Mouse (Mus musculus) B cell, adult 67 days (primary cell): ENCODE measurements around the gene Crygd. TPM values are rescaled to one million over a fixed set of nuclear protein-coding genes. Genes with fewer than 3 reads are reported as not detected.

ENCODE experiments used
- total RNA-seq, 2 experiments: library from RNA; stranded (reverse); gene quantifications; 4 replicates each; pipeline ENCODE4 v1.2.4; 2023

Gene Crygd
- not detected for total RNA-seq

GRCm38 (mm10) chr1:65063352-65063751, at the start of gene Crygd:
TSS of gene Crygd (minus strand) at chr1:65063452.

DNA sequence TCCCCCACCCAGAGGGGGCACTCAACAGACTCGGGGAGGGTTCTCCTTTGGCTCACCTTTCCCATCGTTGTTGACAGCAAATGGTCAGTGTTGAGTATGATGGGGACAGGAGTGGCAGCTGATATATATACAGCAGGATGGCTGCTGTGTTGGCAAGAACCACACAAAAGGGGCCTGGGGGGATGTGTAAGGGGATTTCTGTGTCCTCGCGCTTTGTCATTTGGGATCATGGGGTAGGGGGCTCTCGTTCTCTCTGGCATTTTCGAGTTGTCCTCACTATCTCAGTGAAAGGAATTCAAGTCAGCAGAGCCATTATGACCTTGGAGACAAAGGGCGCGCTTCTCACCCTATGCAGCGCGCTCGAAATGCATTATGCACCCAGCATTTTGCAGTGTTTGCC, 40.0 kb upstream of the Crygd start, which contains the start of gene Cryga:
Gene Cryga, minus strand, starts transcription at position 101 of the 400 bp plus-strand sequence.

DNA sequence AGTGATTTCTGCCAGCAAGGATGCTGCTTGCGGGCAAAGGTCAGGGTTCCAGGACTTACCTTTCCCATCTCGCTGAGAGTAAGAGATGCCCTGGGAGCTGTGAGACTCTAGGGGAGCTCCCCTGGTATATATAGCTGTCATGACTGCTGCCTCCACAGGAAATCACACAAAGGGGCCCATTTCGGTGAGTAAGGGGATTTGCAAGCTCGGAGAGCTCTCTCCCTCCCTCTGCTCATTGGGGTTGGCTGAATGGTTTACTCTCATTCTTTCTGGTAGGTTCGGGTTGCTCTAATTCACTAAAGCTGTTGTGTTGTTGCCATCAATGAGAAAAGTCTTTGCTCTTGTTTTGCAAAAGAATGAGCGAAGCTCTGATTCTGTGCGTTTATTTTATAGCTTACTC, 18.9 kb upstream of the Crygd start, which contains the start of gene Crygb:
Gene Crygb, minus strand, starts transcription at position 101 of the 400 bp plus-strand sequence.

GRCm38 (mm10) chr1:65073589-65073988, 10.3 kb upstream of the Crygd start, which contains the start of gene Crygc:
TSS of gene Crygc (minus strand) at chr1:65073689.

DNA sequence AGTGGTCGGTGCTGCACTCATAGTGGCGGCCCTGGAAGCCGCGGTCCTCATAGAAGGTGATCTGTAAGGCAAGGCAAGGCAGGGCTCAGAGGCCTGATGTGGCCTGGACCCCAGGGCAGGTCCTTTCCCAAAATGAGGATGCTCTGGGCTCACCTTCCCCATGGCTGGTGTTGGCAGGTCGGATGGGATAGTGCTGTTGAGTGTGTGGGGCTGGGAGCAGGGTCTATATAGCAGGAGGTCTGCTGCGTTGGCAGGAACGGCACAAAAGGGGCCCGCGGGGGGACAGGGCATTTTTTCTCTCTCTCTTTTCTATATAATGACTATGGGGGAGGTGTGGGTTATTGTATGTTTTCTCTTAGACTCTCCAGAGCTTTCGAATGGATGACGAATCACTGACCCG, 12.3 kb downstream of the Crygd start, which contains the start of gene Cryge:
Gene Cryge, minus strand, starts transcription at position 198 of the 400 bp plus-strand sequence.

GRCm38 (mm10) chr1:65032641-65033040, 30.6 kb downstream of the Crygd start, which contains the start of gene Akr1cl:
TSS of gene Akr1cl (minus strand) at chr1:65032759.

Other genes with a start within 250 kb of the Crygd start
- 100 to 1,000 TPM in 1 of 2 experiments, 10 to 100 TPM in 1; 96.6 to 102 TPM for gene Plekhm3, start 106.6 kb downstream of the Crygd start, total RNA-seq
- not detected for gene Akr1cl, start 30.7 kb downstream of the Crygd start, total RNA-seq
- gene Cryge, start 12.3 kb downstream of the Crygd start, total RNA-seq: not detected
- gene Crygc, start 10.2 kb upstream of the Crygd start, total RNA-seq: not detected
- gene Crygb, start 18.8 kb upstream of the Crygd start, total RNA-seq: not detected
- not detected for gene Cryga, start 39.9 kb upstream of the Crygd start, total RNA-seq
- gene Gm28845, start 56.1 kb upstream of the Crygd start, total RNA-seq: not detected
- not detected for gene D630023F18Rik, start 59.8 kb upstream of the Crygd start, total RNA-seq
- gene Idh1, start 123.0 kb upstream of the Crygd start, total RNA-seq: 1 to 10 TPM; 6.7 to 7.2 TPM
- 10 to 100 TPM; 60.4 to 66.7 TPM for gene Pikfyve, start 123.2 kb upstream of the Crygd start, total RNA-seq
- not detected for gene Pth2r, start 218.6 kb upstream of the Crygd start, total RNA-seq